Mouse (Mus musculus) ES-E14 (cell line): ENCODE measurements around the gene Mef2b.

Source experiments
- CHD2 ChIP-seq: IDR thresholded peaks from 2 replicates; pipeline ENCODE4 v1.6.1; 2014; ENCODE audit warnings: mild to moderate bottlenecking, low read depth, low read length, inconsistent platforms
- ZC3H11A ChIP-seq: IDR thresholded peaks from 2 replicates; pipeline ENCODE4 v1.6.1; 2012; ENCODE audit warnings: low read depth, mild to moderate bottlenecking, inconsistent platforms, low read length, borderline replicate concordance

- TF ChIP-seq ZC3H11A (no peak), CHD2 (no peak)
These were observed 18.8 kb downstream of the Mef2b start for GRCm38 (mm10) chr8:70158069-70158853.
